Mouse (Mus musculus): ENCODE results near the gene Gm20816. TPM values are rescaled to one million over a fixed set of nuclear protein-coding genes. Genes with fewer than 3 reads are reported as not detected.

The Gm20816 gene
- polyA plus RNA-seq (2012; rRNA removed; ENCODE audit: low replicate concordance), result not detected in 2 replicates

DNA sequence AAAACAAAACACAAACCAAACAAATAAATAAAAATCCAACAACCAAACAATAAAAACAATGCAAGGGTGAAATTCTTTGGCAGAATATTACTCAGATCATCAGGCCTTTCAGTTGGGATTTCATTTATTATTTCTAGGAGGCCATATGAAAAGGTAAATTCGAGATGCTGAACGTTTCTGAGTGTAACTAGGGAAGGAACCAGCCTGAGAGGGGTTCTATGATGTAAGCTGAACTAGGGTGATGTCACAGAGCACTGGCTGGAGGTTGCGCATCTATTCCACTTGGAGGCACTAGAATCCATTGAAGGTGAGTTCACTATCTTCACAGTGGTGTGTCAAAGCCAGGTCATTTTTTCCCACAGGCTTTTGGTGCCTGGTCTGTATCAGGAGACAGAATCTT, at the start of gene Gm20816:
Gene Gm20816 (plus strand): TSS at position 301 of the 400 bp plus-strand sequence.

Other genes starting within 250 kb of the Gm20816 start
- not detected in 2 replicates for gene Gm20937, start 243.1 kb upstream of the Gm20816 start, polyA plus RNA-seq (2012; rRNA removed; ENCODE audit: low replicate concordance)